Mouse (Mus musculus) lung, postnatal 0 days (tissue): ENCODE results near the gene Pcca.

Source experiments
- CTCF ChIP-seq: IDR thresholded peaks from 2 replicates; pipeline ENCODE4 v1.5.1; 2016; ENCODE audit warnings: antibody characterized with exemption, mild to moderate bottlenecking
- EP300 ChIP-seq: IDR thresholded peaks from 2 replicates; pipeline ENCODE4 v1.6.1; 2016; ENCODE audit warnings: antibody characterized with exemption, mild to moderate bottlenecking, control low read depth

DNA sequence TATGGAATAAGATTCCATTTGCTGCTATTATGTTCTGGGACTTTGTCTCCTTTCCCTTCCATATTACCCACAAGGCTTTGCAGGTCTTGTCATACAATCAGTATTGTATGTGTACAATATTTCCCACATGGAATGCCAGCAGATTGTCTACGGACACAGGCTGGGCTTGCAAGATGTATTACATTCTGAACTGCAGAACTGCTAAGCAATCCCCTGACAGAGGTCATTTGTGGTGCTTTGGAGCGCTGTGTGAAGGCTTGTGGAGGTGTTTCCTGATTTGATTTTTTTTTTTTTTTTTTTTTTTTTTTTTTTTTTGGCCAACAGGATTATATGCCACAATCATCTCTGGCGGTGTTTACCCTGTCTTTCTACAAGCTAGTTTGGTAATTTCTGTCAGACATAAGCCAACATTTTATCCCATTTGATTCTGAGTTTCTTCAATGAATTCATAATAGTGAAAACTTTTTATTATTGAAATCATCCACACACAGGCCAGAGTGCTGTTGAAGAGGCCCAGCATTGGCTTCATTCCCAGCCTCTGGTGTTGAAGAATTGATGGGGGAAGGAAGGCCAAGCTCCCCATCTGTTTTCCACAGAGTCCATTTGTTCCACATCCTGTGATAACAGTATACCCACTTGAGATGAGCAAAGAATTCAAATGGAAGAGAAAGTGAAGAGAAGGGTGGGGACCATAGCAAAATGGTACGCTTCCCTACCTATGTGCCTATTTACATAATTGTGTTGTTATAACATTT is 333.6 kb downstream of the Pcca start:
- TF ChIP-seq EP300 (no peak), CTCF (no peak)
